Mouse (Mus musculus) erythroblast, embryonic 14.5 days (primary cell): ENCODE data around the gene Rcor1.

Source experiments
- GATA1 ChIP-seq: IDR thresholded peaks from 2 replicates; pipeline ENCODE4 v1.6.1; 2012; ENCODE audit warnings: low read length, inconsistent platforms, mixed read lengths
- TAL1 ChIP-seq: IDR thresholded peaks from 3 replicates; pipeline ENCODE4 v1.6.1; 2012; ENCODE audit warnings: low read length, inconsistent platforms, mixed read lengths

DNA sequence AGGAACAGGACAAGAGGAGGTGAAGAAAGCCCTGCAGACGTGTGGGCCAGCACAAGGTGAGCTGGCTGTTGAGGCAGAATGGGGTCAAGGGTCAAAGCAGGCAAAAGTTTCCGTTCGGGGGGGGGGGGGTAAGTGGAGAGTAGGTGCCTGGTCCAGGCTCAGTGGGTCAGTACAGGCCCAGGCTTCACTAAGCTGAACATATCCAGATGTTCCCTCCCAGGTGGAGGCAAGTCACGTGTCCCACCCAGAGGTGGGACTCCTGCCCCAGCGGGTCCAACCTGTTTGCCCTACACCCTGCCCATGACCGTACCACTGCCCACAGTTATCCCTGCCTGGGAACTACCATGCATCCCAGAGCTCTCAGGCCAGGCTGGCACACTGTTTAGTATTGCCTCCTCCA is 33.3 kb upstream of the Rcor1 start:
- TF ChIP-seq TAL1 (no peak), GATA1 (no peak)
